Mouse (Mus musculus) right cerebral cortex, postnatal 25 days (tissue): ENCODE measurements around the gene Vmn1r152.
"Not testable (repeated sequence)": the region's sequence is repeated elsewhere in the genome, so short reads cannot be mapped to it uniquely, and the experiment has no call there.

Source experiments
- DNase-seq: peaks from one replicate; pipeline ENCODE4 v3.0.0; 2022

The Vmn1r152 gene

DNA sequence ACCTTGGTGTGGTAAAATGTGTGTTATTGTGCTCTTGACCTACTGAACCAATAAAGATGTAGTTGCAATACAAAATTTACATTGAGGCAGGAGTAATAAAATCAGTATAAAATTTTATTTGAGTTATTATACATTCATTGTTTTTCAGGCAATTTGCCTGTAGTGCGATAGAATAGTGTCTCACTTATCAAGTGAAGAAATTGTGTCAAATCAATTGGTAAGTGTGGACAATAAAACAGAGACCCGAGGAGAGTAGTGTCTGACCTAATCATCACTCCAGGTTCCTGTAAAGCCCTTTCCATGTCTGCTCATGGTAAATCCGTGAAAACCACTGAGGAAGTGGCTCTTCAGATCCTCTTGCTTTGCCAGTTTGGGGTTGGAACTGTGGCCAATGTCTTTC is at the start of gene Vmn1r152:
TSS of gene Vmn1r152 (plus strand) at position 301 of the 400 bp plus-strand sequence.
- not testable (repeated sequence) for DNase-seq

DNA sequence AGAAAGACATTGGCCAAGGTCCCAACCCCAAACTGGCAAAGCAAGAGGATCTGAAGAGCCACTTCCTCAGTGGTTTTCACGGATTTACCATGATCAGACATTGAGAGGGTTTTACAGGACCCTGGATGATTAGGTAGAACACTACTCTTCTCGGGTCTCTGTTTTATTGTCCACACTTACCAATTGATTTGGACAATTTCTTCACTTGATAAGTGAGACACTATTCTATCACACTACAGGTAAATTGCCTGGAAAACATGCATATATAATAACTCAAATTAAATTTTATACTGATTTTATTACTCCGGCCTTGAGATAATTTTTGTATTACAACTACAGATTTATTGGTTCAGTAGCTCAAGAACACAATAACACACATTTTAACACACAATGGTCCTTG is 23.2 kb upstream of the Vmn1r152 start, which contains the start of gene Vmn1r151:
TSS of gene Vmn1r151 (minus strand) at position 101 of the 400 bp plus-strand sequence.
- not testable (repeated sequence) for DNase-seq

DNA sequence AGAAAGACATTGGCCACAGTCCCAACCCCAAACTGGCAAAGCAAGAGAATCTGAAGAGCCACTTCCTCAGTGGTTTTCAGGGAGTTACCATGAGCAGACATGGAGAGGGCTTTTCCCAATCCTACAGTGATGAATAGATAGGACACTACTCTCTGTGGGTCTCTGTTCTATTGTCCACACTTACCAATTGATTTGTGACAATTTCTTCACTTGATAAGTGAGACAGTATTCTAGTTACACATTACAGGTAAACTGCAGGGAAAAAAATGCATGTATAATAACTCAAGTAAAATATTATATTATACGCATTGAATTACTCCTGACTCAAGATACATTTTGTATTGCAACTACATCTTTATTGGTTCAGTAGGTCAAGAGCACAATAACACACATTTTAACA is 12.0 kb downstream of the Vmn1r152 start, which contains the start of gene Gm8677:
TSS of gene Gm8677 (minus strand) at position 101 of the 400 bp plus-strand sequence.
- DNase-seq: not testable (repeated sequence)

DNA sequence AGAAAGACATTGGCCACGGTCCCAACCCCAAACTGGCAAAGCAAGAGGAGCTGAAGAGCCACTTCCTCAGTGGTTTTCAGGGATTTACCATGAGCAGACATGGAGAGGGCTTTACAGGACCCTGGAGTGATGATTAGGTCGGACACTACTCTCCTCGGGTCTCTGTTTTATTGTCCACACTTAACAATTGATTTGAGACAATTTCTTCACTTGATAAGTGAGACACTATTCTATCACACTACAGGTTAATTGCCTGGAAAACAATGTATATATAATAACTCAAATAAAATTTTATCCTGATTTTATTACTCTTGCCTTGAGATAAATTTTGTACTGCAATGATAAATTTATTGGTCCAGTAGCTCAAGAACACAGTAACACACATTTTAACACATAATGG is 42.5 kb downstream of the Vmn1r152 start, which contains the start of gene Gm4201:
TSS of gene Gm4201 (minus strand) at position 101 of the 400 bp plus-strand sequence.
- DNase-seq: not testable (repeated sequence)
